Mouse (Mus musculus): ENCODE measurements around the gene Ccl6.

- TF ChIP-seq CTCF (IDR thresholded peaks at IDR 0.05; ENCODE audit: low read depth, low read length): no peak
- TF ChIP-seq POLR2A (IDR thresholded peaks at IDR 0.05; ENCODE audit: extremely low read depth, insufficient read depth, low read length): no peak
These were observed 25.4 kb upstream of the Ccl6 start for GRCm38 (mm10) chr11:83618238-83618637.
